Mouse (Mus musculus) neural tube, embryonic 12.5 days (tissue): Measurements from ENCODE around the gene Wdr46. TPM values are rescaled to one million over a fixed set of nuclear protein-coding genes. Genes with fewer than 3 reads are reported as not detected.

Experiments used
- ATAC-seq: fragments of 200-750 bp; cut with Nextera tagmentation; 2 replicates; pipeline ENCODE4 v1.8.0; 2017; ENCODE audit warnings: low read depth, mild to moderate bottlenecking, moderate TSS enrichment, moderate library complexity; ENCODE audit not compliant: low FRiP score
- H3K27ac ChIP-seq: fragments of 300-500 bp; sonication (generic); 2 replicates; pipeline ENCODE4 v1.5.1; 2016
- H3K27me3 ChIP-seq: fragments of 300-500 bp; sonication (generic); replicated peaks from 2 replicates; pipeline ENCODE4 v1.6.1; 2016; ENCODE audit warnings: mild to moderate bottlenecking
- H3K36me3 ChIP-seq: fragments of 300-500 bp; sonication (generic); 2 replicates; pipeline ENCODE4 v1.6.1; 2016; ENCODE audit warnings: mild to moderate bottlenecking
- H3K4me1 ChIP-seq: fragments of 300-500 bp; sonication (generic); 2 replicates; pipeline ENCODE4 v1.6.1; 2016
- H3K4me2 ChIP-seq: fragments of 300-500 bp; sonication (generic); replicated peaks from 2 replicates; pipeline ENCODE4 v1.6.1; 2016; ENCODE audit warnings: mild to moderate bottlenecking
- H3K4me3 ChIP-seq: fragments of 300-500 bp; sonication (generic); 2 replicates; pipeline ENCODE4 v1.5.1; 2016
- H3K9ac ChIP-seq: fragments of 300-500 bp; sonication (generic); 2 replicates; pipeline ENCODE4 v1.6.1; 2016; ENCODE audit warnings: mild to moderate bottlenecking
- H3K9me3 ChIP-seq: fragments of 300-500 bp; sonication (generic); 2 replicates; pipeline ENCODE4 v1.6.1; 2016; ENCODE audit warnings: mild to moderate bottlenecking
- WGBS: fragments of 180-500 bp; shearing (Covaris S2); methylation state at CpG from one replicate; pipeline ENCODE4 v1.1.7; 2016; 5-methylcytosine and 5-hydroxymethylcytosine counted together
- polyA plus RNA-seq: library from polyadenylated mRNA; unstranded; fragments of >200 nt; fragmentation: Nextera tagmentation; extraction: Ambion mirVana; gene quantifications from 2 replicates; pipeline ENCODE4 v1.2.1, GENCODE M21; 2016

The Wdr46 gene
- polyA plus RNA-seq, 1 experiment from 2014 or later: 39.7 TPM

DNA sequence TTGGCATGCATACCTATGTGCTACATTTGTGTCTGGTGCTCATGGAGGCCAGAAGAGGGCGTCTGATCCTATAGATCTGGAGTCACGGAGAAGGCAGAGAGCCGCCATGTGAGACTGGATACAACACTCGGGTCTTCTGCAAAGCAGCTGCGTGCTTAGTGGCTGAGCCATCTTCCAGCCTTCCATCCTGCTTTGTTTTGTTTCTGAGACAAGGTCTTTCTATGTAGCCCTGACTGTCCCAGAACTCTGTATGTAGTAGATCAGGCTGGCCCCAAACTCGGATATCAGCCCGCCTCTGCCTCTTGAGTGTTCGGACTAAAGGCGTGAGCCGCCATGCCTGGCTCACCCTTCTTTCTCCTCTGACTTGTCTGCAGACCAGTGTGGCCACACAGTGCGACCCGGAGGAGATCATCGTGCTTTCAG, 25.5 kb upstream of the Wdr46 start:
- H3K27ac ChIP-seq: no peak overlapping the region
- peaks cover 42% of the 10 kb centered on the region for H3K4me1 ChIP-seq
- peak overlapping the region; percentile 67 for H3K4me2 ChIP-seq
- H3K4me3 ChIP-seq: no peak overlapping the region
- ATAC-seq: no peak
- H3K9me3 ChIP-seq: no peaks in the 10 kb centered on the region
- H3K36me3 ChIP-seq: peaks cover 50% of the 10 kb centered on the region
- WGBS: 70% methylated on average over 13 of the region's 13 CpGs
- H3K27me3 ChIP-seq: no peaks in the 10 kb centered on the region
- no peak overlapping the region for H3K9ac ChIP-seq

GRCm38 (mm10) chr17:33915671-33916250, 24.7 kb upstream of the Wdr46 start, which contains the start of the genes Tapbp and Zbtb22:
Gene Tapbp, plus strand, starts transcription at chr17:33915899.
Gene Zbtb22, plus strand, starts transcription at chr17:33915904.
- Histone ChIP-seq H3K27me3 (no peaks in the 10 kb centered on the region), H3K36me3 (peaks cover 46% of the 10 kb centered on the region), H3K4me1 (peaks cover 38% of the 10 kb centered on the region), H3K4me2 (peak within 1 kb of the TSS; percentile 67), H3K4me3 (peak within 1 kb of the TSS; percentile 59), H3K9me3 (no peaks in the 10 kb centered on the region), H3K27ac (peak within 1 kb of the TSS; percentile 53; the same call in 1 of the 2 replicates), H3K9ac (peak within 1 kb of the TSS; percentile 62)
- WGBS: under 1% methylated on average over 34 of the region's 34 CpGs
- peak; percentile 90 for ATAC-seq

GRCm38 (mm10) chr17:33916294-33916693, 24.2 kb upstream of the Wdr46 start:
- H3K4me1 ChIP-seq: peaks cover 38% of the 10 kb centered on the region
- no peaks in the 10 kb centered on the region for H3K27me3 ChIP-seq
- peak; percentile 18 for ATAC-seq
- H3K9ac ChIP-seq: peak overlapping the region; percentile 62
- H3K4me3 ChIP-seq: peak overlapping the region; percentile 59
- H3K27ac ChIP-seq: peak overlapping the region; percentile 53; the same call in 1 of the 2 replicates
- H3K4me2 ChIP-seq: peak overlapping the region; percentile 67
- WGBS: 4% methylated on average over 20 of the region's 20 CpGs
- no peaks in the 10 kb centered on the region for H3K9me3 ChIP-seq
- H3K36me3 ChIP-seq: peaks cover 41% of the 10 kb centered on the region

GRCm38 (mm10) chr17:33916847-33917655, 23.4 kb upstream of the Wdr46 start:
- H3K27ac ChIP-seq: no peak overlapping the region
- peak overlapping the region; percentile 67 for H3K4me2 ChIP-seq
- peak overlapping the region; percentile 62; the same call in 1 of the 2 replicates for H3K9ac ChIP-seq
- H3K4me1 ChIP-seq: peaks cover 38% of the 10 kb centered on the region
- H3K4me3 ChIP-seq: peak overlapping the region; percentile 59
- WGBS: 76% methylated on average over 31 of the region's 31 CpGs
- no peak for ATAC-seq
- H3K27me3 ChIP-seq: no peaks in the 10 kb centered on the region
- no peaks in the 10 kb centered on the region for H3K9me3 ChIP-seq
- peaks cover 34% of the 10 kb centered on the region for H3K36me3 ChIP-seq

DNA sequence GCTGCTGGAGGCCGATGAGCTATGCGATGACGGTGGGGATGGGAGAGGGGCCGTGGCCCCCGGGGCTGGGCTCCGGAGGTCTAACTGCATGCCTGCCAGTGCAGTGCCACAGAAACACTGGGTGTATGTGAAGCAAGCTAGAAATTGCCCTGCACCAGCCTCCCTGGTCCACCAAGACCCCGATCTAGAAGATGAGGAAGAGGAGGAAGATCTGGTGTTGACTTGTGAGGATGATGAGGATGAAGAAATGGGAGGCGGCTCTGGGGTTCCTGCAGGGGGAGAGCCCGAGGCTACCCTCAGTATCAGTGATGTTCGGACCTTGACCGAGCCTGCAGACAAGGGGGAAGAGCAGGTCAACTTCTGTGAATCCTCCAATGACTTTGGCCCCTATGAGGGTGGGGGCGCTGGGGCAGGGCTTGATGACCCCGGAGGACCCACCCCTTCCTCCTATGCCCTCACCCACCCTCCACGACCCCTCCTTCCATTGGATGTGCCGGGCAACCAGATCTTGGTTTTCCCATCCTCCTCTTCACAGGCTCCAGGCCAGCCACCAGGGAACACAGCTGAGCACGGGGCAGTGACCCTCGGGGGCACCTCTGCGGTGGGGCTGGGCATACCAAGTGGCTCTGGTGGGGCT, 22.7 kb upstream of the Wdr46 start:
- ATAC-seq: no peak
- Histone ChIP-seq H3K36me3 (peaks cover 27% of the 10 kb centered on the region), H3K4me3 (no peak overlapping the region), H3K9ac (no peak overlapping the region), H3K9me3 (no peaks in the 10 kb centered on the region), H3K27ac (no peak overlapping the region), H3K4me2 (peak overlapping the region; percentile 88), H3K27me3 (no peaks in the 10 kb centered on the region), H3K4me1 (peaks cover 38% of the 10 kb centered on the region)
- WGBS: 89% methylated on average over 18 of the region's 18 CpGs

GRCm38 (mm10) chr17:33918293-33919203, 21.9 kb upstream of the Wdr46 start:
- Histone ChIP-seq H3K4me2 (peak overlapping the region; percentile 88), H3K36me3 (peaks cover 20% of the 10 kb centered on the region), H3K9ac (no peak overlapping the region), H3K27me3 (no peaks in the 10 kb centered on the region), H3K4me3 (no peak overlapping the region), H3K27ac (no peak overlapping the region), H3K9me3 (no peaks in the 10 kb centered on the region), H3K4me1 (peaks cover 38% of the 10 kb centered on the region)
- WGBS: 64% methylated on average over 37 of the region's 37 CpGs
- ATAC-seq: no peak

DNA sequence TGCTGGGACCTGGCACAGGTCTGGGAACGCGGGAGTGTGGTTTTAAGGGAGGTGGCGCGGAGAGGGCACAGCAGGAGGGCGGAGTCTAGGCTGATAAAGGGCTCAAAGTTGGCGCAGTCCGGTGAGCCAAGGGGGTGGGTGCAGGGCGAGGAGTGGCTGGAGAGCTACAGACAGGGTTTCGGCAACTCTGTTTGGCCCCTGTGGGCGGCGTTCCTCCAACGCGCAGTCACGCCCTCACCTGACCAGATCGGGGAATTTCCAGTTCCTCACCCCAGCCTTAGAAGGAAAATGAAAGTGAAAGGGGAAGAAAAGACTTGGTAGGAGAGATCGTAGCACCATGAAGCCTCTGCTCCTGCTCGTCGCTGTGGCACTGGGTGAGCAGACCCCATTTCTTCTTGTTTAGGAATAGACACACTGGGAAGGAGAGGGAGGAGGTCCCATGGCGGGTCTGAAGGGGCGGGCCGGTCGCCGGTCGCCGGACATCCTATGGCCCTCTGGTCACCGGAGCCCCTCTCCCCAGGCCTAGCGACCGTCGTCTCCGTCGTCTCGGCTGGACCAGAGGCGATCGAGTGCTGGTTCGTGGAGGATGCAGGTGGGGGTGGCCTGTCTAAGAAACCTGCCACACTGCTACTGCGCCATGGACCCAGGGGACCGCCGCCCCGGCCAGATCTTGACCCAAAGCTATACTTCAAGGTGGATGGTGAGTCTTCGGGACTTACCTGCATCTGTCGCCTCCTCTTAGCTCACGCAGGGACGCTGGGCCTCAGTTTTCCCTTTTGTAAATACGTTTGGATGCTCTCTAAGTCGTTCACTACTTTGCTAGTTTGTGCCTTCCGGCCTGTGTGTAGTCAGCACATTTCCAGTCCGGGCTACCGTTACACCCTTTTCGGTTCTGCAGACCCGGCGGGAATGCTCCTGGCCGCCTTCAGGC, 20.8 kb upstream of the Wdr46 start:
- no peak for ATAC-seq

DNA sequence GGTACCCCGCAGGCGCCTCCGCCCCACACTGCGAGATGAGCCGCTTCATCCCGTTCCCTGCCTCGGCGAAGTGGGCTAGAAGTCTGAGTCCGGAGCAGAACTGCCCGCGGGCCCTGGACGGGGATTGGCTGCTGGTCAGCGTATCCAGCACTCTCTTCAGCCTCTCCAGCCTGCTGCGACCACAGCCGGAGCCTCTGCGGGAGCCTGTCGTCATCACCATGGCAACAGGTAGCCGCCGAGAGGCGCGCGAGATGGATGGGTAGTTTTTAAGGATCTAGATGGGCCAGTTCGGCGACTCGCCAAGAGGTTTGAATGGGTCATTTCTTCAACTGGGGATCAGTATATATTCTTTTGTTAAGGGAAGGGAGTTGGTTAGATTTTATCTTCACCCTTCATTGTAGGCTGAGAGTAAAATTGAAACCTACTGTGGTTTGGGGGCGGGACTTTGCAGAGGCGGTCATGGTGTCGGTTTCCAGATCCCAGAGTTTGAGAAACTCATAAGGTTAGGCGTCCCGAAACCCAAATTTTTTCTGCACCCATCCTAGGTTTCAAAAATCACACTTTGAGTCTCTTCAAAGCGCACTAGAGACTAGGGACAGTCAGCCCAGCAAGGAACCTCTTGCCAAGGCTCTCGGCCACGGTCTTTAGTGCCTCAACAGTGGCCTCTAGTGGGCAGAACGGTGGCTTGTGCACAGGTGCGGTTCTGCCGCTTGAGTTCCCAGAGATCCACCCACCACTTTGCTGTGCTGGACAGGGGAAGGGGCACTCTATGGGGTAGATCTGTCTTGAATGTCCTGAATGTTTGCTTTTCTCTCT, 20.0 kb upstream of the Wdr46 start:
- Histone ChIP-seq H3K27me3 (no peaks in the 10 kb centered on the region), H3K4me2 (peak overlapping the region; percentile 88), H3K4me1 (peaks cover 29% of the 10 kb centered on the region), H3K36me3 (peaks cover 8% of the 10 kb centered on the region; the same call in 1 of the 2 replicates), H3K9ac (peak overlapping the region; percentile 67), H3K4me3 (peak overlapping the region; percentile 49), H3K27ac (0 out of 2 replicates have a peak overlapping the region, but pooled peaks have one; percentile 27), H3K9me3 (no peaks in the 10 kb centered on the region)
- under 1% methylated on average over 36 of the region's 36 CpGs for WGBS
- ATAC-seq: peak; percentile 22; the same call in 1 of the 2 replicates

More for the DNA sequence above, 20.8 kb upstream of the Wdr46 start:
- peaks cover 10% of the 10 kb centered on the region for H3K36me3 ChIP-seq
- H3K4me3 ChIP-seq: peak overlapping the region; percentile 49
- H3K4me1 ChIP-seq: peaks cover 35% of the 10 kb centered on the region
- H3K9ac ChIP-seq: peak overlapping the region; percentile 67
- under 1% methylated on average over 52 of the region's 52 CpGs for WGBS
- 0 out of 2 replicates have a peak overlapping the region, but pooled peaks have one; percentile 27 for H3K27ac ChIP-seq
- no peaks in the 10 kb centered on the region for H3K27me3 ChIP-seq
- no peaks in the 10 kb centered on the region for H3K9me3 ChIP-seq
- H3K4me2 ChIP-seq: peak overlapping the region; percentile 88

GRCm38 (mm10) chr17:33921361-33921760, 19.1 kb upstream of the Wdr46 start:
- ATAC-seq: no peak
- Histone ChIP-seq H3K36me3 (peaks cover 15% of the 10 kb centered on the region; the same call in 1 of the 2 replicates), H3K27me3 (no peaks in the 10 kb centered on the region), H3K9ac (no peak overlapping the region), H3K4me3 (no peak overlapping the region), H3K4me1 (peaks cover 29% of the 10 kb centered on the region), H3K9me3 (no peaks in the 10 kb centered on the region), H3K27ac (no peak overlapping the region), H3K4me2 (0 out of 2 replicates have a peak overlapping the region, but pooled peaks have one; percentile 88)
- 92% methylated on average over 7 of the region's 7 CpGs for WGBS
